Mouse (Mus musculus) testis, postnatal 10 days (tissue): Measurements from ENCODE around the gene Prkn.

Experiments
- DNase-seq: peaks from one replicate; pipeline ENCODE4 v3.0.0; 2021; ENCODE audit warnings: low spot score

Prkn gene

DNA sequence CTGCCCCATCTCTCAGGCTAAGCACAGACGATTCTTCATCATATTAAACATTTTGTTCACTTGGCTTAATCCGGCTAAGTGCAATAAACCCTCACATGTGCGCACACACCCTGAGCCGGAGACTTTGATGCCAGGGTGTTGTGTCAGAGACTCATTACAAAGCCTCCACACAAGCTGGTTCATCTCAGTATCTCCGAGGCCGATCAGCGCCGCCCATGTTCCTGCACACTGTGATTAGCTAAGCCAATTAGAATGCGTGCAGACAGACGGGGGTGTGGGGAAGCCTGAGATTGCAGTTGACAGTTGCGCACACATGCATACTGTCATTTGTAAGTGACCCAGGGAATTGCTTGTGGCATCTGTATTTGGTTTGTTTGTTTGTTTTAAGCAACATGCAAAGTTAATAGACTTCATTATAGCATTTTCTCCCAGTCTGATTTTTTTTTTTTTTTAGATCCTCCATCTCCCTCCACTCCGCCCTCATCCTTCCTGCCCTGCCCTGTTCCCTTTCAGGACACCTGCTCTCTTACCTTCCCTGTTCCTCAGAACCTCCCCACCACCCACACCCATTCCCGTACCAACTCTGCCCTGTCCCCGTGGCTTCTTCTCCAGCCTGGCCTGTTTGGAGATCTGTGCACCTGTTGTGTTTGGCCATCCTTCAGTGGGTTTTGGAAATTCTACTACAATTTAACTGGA lies 1202.5 kb downstream of the Prkn start:
- peak; percentile 37 for DNase-seq

DNA sequence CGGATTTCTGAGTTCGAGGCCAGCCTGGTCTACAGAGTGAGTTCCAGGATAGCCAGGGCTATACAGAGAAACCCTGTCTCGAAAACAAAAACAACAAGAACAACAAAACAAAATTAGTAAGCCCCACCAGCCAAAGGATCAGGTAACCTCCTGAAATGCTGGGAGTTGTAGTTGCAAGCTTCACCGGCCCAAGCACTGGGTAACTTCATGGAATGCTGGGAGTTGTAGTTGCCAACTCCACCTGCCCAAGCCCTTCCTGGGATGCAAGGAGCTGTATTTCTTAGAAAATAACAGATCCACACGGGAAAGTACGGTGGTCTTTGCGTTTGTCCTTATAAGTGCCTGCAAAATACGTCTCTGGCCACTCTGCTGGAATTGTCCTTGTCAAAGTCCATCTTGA lies 1204.0 kb downstream of the Prkn start:
- no peak for DNase-seq

- DNase-seq = peak; percentile 45
These were observed 1205.7 kb downstream of the Prkn start for GRCm38 (mm10) chr17:12045861-12046273.

- DNase-seq = peak; percentile 32
These were observed 1206.8 kb downstream of the Prkn start for GRCm38 (mm10) chr17:12047032-12047431.

DNA sequence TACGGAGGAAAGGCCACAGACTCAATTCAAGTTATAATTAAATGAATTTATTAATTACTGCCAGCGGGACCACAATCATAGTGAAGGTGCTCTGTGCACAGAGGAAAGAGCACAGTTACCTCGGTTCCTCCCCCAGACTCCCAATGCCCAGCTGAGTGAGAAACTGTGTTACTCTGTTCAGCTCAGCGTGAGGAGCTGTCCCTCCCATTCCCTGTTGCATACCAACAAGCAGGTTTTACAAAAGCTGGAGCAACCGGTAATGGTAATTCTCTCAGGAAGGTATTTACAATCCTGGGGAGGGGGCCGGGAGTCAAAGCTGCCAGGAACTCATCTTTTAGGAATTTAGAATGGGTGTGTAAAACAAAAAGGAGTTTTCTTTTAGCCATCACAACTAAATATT lies 1207.3 kb downstream of the Prkn start:
- DNase-seq = peak; percentile 22

DNA sequence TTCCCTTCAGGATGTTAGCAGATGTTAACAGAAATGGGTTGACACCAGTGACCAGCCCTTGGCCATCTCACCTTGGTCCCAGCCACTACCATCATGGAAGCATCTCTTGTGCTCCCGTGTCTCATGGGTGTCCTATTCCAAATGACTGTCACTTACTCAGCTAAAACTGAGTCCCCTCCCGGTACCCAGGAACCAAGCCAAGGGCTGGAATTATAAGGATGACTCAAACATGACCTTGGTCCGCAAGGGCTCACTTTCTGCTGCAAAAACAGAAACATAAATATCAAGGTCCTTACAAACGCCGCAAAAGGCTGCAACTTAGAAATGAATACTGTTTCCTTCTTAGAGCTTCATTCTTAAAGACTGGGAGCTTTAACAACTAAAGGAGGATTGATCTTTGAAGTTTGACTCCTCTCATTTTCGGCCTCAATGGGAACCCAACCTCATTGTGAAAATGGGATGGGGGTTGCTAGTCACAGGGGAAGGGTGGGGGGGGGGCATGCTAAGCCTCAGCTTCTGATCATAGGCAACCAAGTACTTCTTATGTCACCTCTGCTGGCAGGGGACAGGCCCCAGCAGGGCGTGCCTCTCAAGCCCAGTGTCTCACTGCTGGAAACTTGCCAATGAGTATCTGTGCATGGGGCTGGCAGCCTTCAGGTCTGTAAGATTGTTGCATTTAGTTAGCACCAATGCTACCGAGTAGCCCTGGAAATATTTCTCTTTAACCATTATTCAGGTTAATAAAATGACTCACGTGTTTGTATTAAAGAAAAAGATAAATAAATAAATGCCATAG lies 1208.7 kb downstream of the Prkn start:
- peak; percentile 47 for DNase-seq

- DNase-seq = no peak
These were observed 1210.1 kb downstream of the Prkn start for GRCm38 (mm10) chr17:12050261-12050660.

DNA sequence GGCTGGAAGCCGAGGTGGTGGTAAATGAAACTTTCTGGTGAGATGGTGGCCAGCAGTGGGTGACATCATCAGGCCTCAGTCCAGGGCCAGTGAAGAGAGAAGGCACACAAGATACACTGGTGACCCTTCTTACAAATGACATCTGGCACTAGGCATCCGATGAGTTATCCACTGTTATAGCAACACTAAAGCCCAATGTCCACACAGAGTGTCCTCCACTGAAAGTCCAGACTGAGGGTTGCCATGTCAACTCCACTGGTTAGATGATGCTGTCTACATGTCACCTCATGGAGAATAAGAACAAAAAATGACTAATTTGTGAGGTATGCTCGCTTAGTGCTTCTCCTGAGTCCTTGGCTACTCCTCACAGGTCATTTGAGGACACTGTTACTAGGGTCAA lies 1210.8 kb downstream of the Prkn start:
- no peak for DNase-seq

DNA sequence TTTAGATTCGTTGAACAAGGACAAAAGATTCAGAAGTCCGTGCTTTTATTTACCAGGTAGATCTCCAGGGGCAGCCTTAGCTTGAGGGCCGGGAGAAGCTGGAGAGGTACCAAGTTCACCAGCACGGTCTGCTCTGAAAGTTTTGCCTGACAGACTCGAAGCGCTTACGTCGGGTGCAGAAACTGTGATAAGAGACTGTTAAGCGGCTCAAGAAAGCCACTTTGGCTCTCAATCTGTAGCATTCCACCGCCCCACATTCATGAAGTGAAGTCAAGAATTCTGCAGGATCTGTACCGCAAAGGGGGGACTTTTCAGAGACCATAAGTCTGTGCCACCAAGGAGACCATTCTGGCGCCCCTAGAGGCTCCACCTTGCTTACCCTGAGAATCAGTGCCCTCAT lies 1212.5 kb downstream of the Prkn start:
- no peak for DNase-seq

DNA sequence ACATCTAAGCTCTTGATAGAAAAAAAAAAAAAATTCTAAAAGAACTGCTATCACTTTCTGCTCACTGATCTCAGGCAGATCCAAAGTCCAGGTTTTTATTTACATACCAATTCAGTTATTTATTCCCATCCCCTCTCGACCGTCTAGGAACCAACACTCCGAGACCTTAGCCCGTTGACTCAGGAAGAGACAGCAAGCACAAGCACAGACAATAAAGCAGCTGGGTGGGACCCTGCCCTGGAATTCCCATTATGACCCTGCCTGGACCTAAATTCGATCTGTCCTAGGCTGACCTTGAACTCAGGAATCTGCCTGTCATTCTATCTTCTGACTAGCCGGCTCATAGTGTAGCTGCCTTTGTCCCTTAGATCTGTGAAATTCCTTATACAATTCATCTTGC lies 1218.9 kb downstream of the Prkn start:
- DNase-seq = no peak

GRCm38 (mm10) chr17:12061381-12061780 lies 1221.2 kb downstream of the Prkn start:
- DNase-seq = no peak

- DNase-seq = no peak
These were observed 1222.7 kb downstream of the Prkn start for GRCm38 (mm10) chr17:12062861-12063260.

GRCm38 (mm10) chr17:12063533-12063932 lies 1223.3 kb downstream of the Prkn start:
- no peak for DNase-seq

GRCm38 (mm10) chr17:12066054-12066453 lies 1225.9 kb downstream of the Prkn start:
- no peak for DNase-seq

GRCm38 (mm10) chr17:12076816-12077215 lies 1236.6 kb downstream of the Prkn start:
- no peak for DNase-seq

- DNase-seq = no peak
These were observed 1240.7 kb downstream of the Prkn start for GRCm38 (mm10) chr17:12080656-12081495.

DNA sequence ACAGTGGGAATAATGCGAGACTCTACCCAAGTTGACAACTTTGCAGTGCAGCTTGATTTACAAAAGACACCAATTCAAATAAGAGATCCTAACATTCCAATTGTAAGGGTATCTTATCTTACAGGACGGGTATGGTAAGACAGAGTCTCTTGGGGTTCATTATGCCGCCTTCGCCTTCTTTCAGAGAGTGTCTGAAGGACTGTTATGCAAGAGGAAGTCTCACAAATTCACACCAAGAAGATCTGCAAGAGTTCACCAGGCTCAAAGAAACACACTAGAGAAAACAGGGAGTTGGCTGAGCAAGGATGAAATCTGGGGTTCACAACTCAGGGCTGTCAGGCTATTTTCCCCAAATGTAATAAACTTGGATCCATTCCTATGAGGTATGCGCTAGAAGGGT lies 1242.0 kb downstream of the Prkn start:
- no peak for DNase-seq

DNA sequence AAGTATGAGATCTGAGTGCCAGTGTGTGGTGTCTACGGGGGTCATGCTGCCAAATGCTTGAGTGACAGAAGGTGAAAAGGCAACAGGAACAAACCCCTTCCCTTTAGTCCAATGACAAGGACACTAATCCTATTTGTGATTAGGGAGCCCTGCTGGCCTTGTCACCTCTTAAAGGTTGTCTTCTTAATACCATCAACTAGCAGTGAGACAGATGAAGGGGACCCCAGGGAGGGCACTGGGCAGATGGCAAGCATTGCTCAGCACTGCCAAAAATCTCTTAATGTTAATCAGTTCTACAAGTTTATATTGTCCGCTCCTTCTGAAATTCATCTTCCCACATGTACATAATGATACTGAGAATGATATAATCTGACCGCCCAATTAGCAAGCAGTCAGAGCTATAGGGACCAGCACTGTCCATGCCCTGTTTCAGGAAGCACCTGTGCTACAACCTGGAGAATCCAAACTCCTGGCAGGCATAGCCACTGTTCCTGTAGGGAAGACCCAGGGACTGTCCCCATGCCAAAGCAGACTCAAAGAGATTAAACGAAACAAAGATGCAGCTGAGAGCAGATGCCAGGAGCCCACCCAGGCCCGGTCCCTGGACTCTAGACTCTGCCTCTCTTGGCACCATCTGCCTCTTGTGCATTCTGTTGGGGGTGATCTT lies 1250.2 kb downstream of the Prkn start:
- DNase-seq = no peak

GRCm38 (mm10) chr17:12092901-12093564 lies 1252.8 kb downstream of the Prkn start:
- no peak for DNase-seq

GRCm38 (mm10) chr17:12094016-12094415 lies 1253.8 kb downstream of the Prkn start:
- no peak for DNase-seq

DNA sequence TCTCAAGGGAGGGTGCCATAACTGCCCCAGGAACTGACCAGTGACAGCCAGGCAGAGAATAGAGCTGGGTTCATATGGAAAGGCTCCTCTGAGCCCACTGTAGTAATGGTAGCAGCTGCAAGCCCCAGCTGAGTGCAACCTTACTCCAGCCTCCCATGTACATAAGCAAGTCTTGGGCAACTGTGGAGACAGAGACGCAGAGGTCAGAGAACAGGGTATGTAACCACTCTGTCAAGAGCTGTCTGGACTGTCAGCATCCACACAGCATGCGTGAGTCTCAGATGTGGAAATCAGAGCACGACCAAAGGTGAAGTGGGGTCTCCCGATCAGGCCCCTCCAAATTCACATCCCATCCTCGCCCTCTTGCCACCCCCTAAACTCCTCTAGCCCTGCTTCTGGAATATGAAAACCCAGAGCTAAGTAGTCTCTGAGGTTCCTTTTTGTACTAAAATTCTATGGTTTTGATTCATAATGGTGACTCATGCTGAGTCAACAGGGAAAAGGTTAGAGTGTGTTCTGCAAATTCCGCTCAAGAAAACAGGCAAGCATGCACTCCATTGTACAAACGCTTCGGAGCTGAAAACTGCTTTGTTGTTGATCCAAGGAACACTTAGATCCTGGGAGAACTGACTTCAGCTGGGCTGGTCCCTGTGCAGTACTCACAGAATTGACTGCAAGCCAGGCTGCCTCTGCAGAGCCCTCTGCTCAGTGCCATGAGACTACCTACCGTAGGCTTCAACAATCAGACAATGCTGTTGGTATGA lies 1254.8 kb downstream of the Prkn start:
- DNase-seq = no peak
